Mouse (Mus musculus): Measurements from ENCODE around the gene Olfr90.

DNA sequence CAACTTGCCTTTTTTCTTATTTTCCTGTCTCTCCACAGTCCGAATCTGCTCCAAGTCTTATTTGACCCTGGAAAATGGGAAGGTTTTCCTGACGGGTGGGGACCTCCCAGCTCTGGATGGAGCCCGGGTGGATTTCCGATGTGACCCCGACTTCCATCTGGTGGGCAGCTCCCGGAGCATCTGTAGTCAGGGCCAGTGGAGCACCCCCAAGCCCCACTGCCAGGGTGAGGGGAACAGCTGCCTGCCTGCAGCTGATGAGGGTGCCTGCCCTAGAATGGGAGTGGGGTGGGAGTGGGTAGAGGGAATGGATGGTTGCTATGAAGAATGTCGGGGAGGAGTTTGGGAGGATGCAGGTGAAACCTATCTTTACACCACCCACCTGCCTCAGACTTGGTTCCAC lies 39.9 kb downstream of the Olfr90 start:
- TF ChIP-seq POLR2A (IDR thresholded peaks at IDR 0.05; ENCODE audit: extremely low read depth, insufficient read depth, low read length) (no peak), CTCF (IDR thresholded peaks at IDR 0.05; ENCODE audit: low read depth, low read length) (no peak)

All from liver, adult 2 months (tissue).